Mouse (Mus musculus) forebrain, embryonic 16.5 days (tissue): ENCODE measurements at regions not wholly inside any gene's neighbourhood (a gene's known extent, or its start where the extent isn't known, plus 50 kb on each side); places are given as distances from the start of the nearest gene placed in this dataset.

Source experiments
- ATAC-seq: fragments of 200-750 bp; cut with Nextera tagmentation; 2 replicates; pipeline ENCODE4 v1.8.0; 2017; ENCODE audit warnings: mild to moderate bottlenecking, moderate library complexity
- H3K27ac ChIP-seq: fragments of 300-500 bp; sonication (generic); 2 replicates; pipeline ENCODE4 v1.5.1; 2014; ENCODE audit warnings: low read length, control low read depth
- H3K27me3 ChIP-seq: fragments of 300-500 bp; sonication (generic); replicated peaks from 2 replicates; pipeline ENCODE4 v1.6.1; 2014; ENCODE audit warnings: low read length; ENCODE audit not compliant: control insufficient read depth, insufficient read depth
- H3K36me3 ChIP-seq: fragments of 300-500 bp; sonication (generic); 2 replicates; pipeline ENCODE4 v1.6.1; 2014; ENCODE audit not compliant: control insufficient read depth, insufficient read depth
- H3K4me1 ChIP-seq: fragments of 300-500 bp; sonication (generic); replicated peaks from 2 replicates; pipeline ENCODE4 v1.6.1; 2014; ENCODE audit warnings: low read length; ENCODE audit not compliant: control insufficient read depth, insufficient read depth
- H3K4me2 ChIP-seq: fragments of 300-500 bp; sonication (generic); 2 replicates; pipeline ENCODE4 v1.6.1; 2014; ENCODE audit warnings: mild to moderate bottlenecking, low read length, control low read depth
- H3K4me3 ChIP-seq: fragments of 300-500 bp; sonication (generic); replicated peaks from 2 replicates; pipeline ENCODE4 v1.5.1; 2014; ENCODE audit warnings: mild to moderate bottlenecking, low read length, control low read depth
- H3K9ac ChIP-seq: fragments of 300-500 bp; sonication (generic); replicated peaks from 2 replicates; pipeline ENCODE4 v1.6.1; 2014; ENCODE audit warnings: low read depth, low read length, control low read depth
- H3K9me3 ChIP-seq: fragments of 300-500 bp; sonication (generic); 2 replicates; pipeline ENCODE4 v1.6.1; 2016; ENCODE audit warnings: low read length; ENCODE audit not compliant: control insufficient read depth
- WGBS: fragments of 180-500 bp; shearing (Covaris S2); extraction: QIAGEN DNeasy Blood & Tissue Kit; methylation state at CpG from one replicate; pipeline ENCODE4 v1.1.7; 2014; 5-methylcytosine and 5-hydroxymethylcytosine counted together

DNA sequence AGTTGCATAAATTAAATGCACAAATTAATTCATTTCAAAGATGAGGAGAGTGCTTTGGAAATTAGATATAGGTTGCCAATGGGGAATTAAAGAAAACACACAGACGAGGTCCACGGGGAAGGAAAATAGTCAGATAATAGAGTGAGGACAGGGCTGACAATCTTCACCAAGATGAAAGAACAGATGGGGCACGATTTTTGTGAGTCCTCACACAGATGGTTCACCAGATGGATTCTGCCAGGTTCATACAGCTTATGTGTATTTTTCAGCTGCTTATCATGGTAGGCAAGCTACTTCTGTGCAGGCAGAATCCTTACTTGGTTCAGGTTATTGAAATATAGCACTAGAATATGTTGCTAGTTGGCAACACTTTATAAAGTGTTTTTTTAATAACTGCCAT, 1585.4 kb upstream of the Igfbp7 start:
- H3K9me3 ChIP-seq = no peaks in the 10 kb centered on the region
- H3K27me3 ChIP-seq = no peaks in the 10 kb centered on the region
- H3K4me2 ChIP-seq = no peak overlapping the region
- H3K4me1 ChIP-seq = no peaks in the 10 kb centered on the region
- no peak overlapping the region for H3K9ac ChIP-seq
- peak; percentile 95 for ATAC-seq
- H3K27ac ChIP-seq = no peak overlapping the region
- no peaks in the 10 kb centered on the region for H3K36me3 ChIP-seq
- H3K4me3 ChIP-seq = no peak overlapping the region
- 36% methylated on average over 3 of the region's 3 CpGs for WGBS

GRCm38 (mm10) chr5:78989714-78990113, 1581.9 kb upstream of the Igfbp7 start:
- 92% methylated on average over 1 of the region's 1 CpGs for WGBS

DNA sequence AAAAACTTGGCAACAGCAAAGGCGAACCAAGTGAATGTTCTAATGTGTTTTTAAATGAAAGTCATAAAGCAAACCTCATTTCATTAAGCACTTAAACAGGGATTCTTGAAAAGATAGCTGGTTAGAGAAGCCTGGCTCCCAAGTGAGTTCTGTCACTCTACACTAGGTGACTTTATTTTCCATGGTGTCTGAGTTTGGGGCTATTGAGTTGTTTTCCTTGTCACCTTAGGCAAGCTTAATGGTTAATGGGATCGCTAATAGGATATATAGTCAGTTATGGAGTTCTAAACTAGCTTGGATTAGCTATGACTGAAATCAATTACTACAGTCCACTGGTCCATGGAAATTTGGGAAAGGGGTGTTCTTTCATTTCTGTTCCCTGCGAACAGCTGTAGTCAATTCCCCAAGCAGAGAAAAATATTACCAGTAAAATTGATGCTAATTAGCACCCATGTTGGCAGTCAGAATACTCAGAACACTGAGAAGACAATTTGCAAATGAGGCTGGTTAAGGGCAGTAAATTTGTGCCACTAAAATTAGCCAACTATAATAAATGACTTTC, 1568.7 kb upstream of the Igfbp7 start:
- H3K27me3 ChIP-seq = no peaks in the 10 kb centered on the region
- no peaks in the 10 kb centered on the region for H3K9me3 ChIP-seq
- no peak overlapping the region for H3K4me3 ChIP-seq
- WGBS = 60% methylated on average over 3 of the region's 3 CpGs
- H3K27ac ChIP-seq = no peak overlapping the region
- no peaks in the 10 kb centered on the region for H3K36me3 ChIP-seq
- H3K9ac ChIP-seq = no peak overlapping the region
- no peak overlapping the region for H3K4me2 ChIP-seq
- no peaks in the 10 kb centered on the region for H3K4me1 ChIP-seq
- ATAC-seq = peak; percentile 50; the same call in 1 of the 2 replicates

More at GRCm38 (mm10) chr5:78989714-78990113, 1581.9 kb upstream of the Igfbp7 start:
- H3K4me3 ChIP-seq = no peak overlapping the region
- no peaks in the 10 kb centered on the region for H3K4me1 ChIP-seq
- H3K4me2 ChIP-seq = no peak overlapping the region
- H3K27ac ChIP-seq = no peak overlapping the region
- no peaks in the 10 kb centered on the region for H3K36me3 ChIP-seq
- no peaks in the 10 kb centered on the region for H3K9me3 ChIP-seq
- no peaks in the 10 kb centered on the region for H3K27me3 ChIP-seq
- no peak for ATAC-seq
- no peak overlapping the region for H3K9ac ChIP-seq

GRCm38 (mm10) chr5:78945702-78946101, 1537.9 kb upstream of the Igfbp7 start:
- ATAC-seq = no peak
- H3K4me2 ChIP-seq = no peak overlapping the region

DNA sequence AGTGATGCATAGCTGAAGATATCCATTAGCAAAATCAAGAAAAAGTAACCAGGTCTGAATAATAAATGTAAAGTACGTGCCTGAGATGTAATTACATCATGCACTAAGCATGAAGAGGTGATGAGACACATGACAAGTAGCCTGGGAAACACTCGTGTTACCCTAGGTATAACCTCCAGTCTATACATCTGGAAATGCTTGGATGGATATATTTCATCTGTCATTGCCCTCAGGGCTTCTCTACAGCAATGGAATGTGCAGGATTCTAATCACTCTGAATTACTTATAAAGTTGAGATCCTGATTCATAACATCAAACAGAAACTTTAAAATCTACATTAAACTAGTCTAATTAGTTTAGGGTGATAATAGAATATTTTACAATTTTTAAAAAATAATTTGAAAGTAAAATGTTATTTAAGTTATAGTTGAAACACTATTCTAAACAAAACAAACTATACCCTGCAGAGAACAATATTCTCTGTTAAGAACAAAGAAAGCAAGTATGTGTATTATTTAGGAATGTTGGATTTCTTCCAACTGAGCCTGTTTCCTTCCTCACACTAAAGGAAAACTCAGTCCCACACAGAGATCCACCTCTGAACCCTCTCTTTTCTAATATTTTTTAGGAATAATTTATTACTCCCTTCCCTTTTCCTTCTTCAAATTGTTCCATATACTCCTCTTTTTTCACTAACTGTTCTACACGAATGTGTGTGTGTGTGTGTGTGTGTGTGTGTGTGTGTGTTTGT, 1514.2 kb upstream of the Igfbp7 start:
- Histone ChIP-seq H3K9me3 (no peaks in the 10 kb centered on the region), H3K9ac (no peak overlapping the region), H3K4me1 (no peaks in the 10 kb centered on the region), H3K36me3 (no peaks in the 10 kb centered on the region), H3K27ac (no peak overlapping the region), H3K4me3 (no peak overlapping the region), H3K4me2 (no peak overlapping the region), H3K27me3 (no peaks in the 10 kb centered on the region)
- 66% methylated on average over 3 of the region's 3 CpGs for WGBS
- no peak for ATAC-seq

More at GRCm38 (mm10) chr5:78945702-78946101, 1537.9 kb upstream of the Igfbp7 start:
- Histone ChIP-seq H3K9ac (no peak overlapping the region), H3K36me3 (no peaks in the 10 kb centered on the region), H3K27me3 (no peaks in the 10 kb centered on the region), H3K9me3 (no peaks in the 10 kb centered on the region), H3K4me3 (no peak overlapping the region), H3K4me1 (no peaks in the 10 kb centered on the region), H3K27ac (no peak overlapping the region)

DNA sequence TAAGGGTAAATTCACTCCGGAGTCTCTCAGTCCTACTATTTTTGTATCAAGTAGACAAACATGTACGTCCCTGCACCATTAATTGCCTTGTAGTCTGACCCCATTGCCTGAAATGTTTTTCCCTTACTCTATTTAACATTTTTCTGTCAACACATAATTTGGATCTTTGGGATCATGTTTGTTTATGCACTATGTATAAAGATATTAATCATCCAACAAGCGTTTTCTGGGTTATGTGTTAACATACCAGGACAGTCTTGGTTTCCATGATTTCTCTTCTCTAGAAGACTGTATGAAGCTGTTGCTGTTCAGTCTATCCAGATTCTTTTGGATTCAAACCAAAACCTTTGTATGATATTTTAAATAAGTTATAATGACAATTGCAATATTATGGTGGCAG, 1492.3 kb upstream of the Igfbp7 start:
- Histone ChIP-seq H3K36me3 (no peaks in the 10 kb centered on the region), H3K9ac (no peak overlapping the region), H3K4me1 (no peaks in the 10 kb centered on the region), H3K9me3 (no peaks in the 10 kb centered on the region), H3K27ac (no peak overlapping the region), H3K4me2 (no peak overlapping the region), H3K4me3 (no peak overlapping the region), H3K27me3 (no peaks in the 10 kb centered on the region)
- 93% methylated on average over 3 of the region's 3 CpGs for WGBS
- ATAC-seq = no peak

DNA sequence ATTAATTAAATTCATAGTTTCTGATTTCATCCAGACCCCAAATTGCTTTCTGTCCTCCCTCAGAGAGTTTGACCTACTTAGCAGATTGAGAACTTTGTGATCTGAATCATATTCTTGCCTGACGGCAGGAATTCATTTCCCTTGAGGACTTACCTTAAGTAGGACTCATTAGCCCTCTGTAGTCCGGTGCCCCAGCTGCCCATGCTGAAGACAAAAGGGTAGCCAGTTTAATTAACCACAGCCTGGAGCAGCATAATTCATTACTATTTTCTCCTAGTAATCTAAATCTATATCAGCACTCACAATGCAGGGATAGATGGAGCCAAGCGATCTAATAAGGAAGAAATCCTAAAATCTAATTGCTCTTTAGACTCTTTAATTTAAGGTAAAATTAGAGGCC, 1470.9 kb upstream of the Igfbp7 start:
- no peak overlapping the region for H3K4me3 ChIP-seq
- no peak overlapping the region for H3K27ac ChIP-seq
- no peak for ATAC-seq
- 11% methylated on average over 3 of the region's 3 CpGs for WGBS
- H3K27me3 ChIP-seq = no peaks in the 10 kb centered on the region
- H3K36me3 ChIP-seq = no peaks in the 10 kb centered on the region
- H3K9ac ChIP-seq = no peak overlapping the region
- H3K4me1 ChIP-seq = no peaks in the 10 kb centered on the region
- no peak overlapping the region for H3K4me2 ChIP-seq
- H3K9me3 ChIP-seq = no peaks in the 10 kb centered on the region

DNA sequence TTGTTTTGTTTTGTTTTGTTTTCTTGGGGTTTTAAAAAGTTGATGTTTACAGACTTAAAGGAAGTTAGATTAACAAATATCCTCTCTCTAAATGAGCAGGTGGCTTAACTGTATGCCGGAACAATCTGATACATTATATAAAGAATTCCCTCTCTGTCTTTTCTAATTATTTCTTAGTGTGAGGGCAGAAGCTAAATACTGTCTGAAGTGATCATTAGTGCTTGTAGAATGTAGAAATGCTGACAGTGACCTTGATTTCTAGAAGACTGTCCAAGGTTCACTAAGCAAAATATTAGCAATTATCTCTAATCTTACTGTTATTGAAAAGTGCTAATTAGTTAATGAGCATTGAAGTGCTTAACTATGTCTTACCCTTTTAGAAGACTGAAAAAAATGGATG, 1437.3 kb upstream of the Igfbp7 start:
- WGBS = 74% methylated on average over 1 of the region's 1 CpGs
- no peak overlapping the region for H3K4me2 ChIP-seq
- no peaks in the 10 kb centered on the region for H3K36me3 ChIP-seq
- H3K4me1 ChIP-seq = no peaks in the 10 kb centered on the region
- H3K27ac ChIP-seq = no peak overlapping the region
- ATAC-seq = no peak
- H3K9me3 ChIP-seq = no peaks in the 10 kb centered on the region
- no peaks in the 10 kb centered on the region for H3K27me3 ChIP-seq
- no peak overlapping the region for H3K9ac ChIP-seq
- H3K4me3 ChIP-seq = no peak overlapping the region

DNA sequence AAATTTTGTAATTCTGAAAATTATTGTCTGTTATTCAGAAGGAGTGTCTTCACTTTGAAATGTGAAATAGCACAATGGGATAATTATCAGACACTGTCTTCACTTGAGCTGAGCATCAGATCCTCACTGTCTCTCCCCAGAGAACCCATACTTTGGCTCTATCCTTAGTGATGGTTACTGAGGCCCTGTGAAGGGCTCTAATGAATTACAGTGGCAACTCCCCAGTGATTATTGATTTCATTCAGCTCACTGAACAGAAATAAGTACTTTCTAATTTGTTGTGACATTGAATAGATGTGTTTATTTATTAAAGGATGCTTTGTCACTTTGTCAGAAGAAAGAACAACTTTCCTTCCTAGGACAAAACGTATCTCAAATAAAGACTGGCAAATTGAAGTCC, 1389.5 kb upstream of the Igfbp7 start:
- H3K4me3 ChIP-seq = no peak overlapping the region
- no peaks in the 10 kb centered on the region for H3K27me3 ChIP-seq
- no peaks in the 10 kb centered on the region for H3K9me3 ChIP-seq
- ATAC-seq = no peak
- WGBS = 33% methylated on average over 1 of the region's 1 CpGs
- no peaks in the 10 kb centered on the region for H3K4me1 ChIP-seq
- H3K4me2 ChIP-seq = no peak overlapping the region
- no peak overlapping the region for H3K9ac ChIP-seq
- H3K36me3 ChIP-seq = no peaks in the 10 kb centered on the region
- no peak overlapping the region for H3K27ac ChIP-seq
